Mouse (Mus musculus): Measurements from ENCODE around the gene Nrde2. TPM values are rescaled to one million over a fixed set of nuclear protein-coding genes. Genes with fewer than 3 reads are reported as not detected.

Gene Nrde2
- polyA plus RNA-seq, 1 experiment from 2014 or later = 10.6 TPM

GRCm38 (mm10) chr12:100142848-100143523 is 16.5 kb downstream of the Nrde2 start:
- DNase-seq (ENCODE audit: low spot score) (no peak), ATAC-seq (ENCODE audit: low read depth) (no peak)
- Histone ChIP-seq H3K36me3 (ENCODE audit: control insufficient read depth, insufficient read depth, low read length) (peaks cover 94% of the 10 kb centered on the region), H3K4me2 (ENCODE audit: low read depth, low read length) (no peak overlapping the region), H3K27me3 (replicated peaks; ENCODE audit: control insufficient read depth, insufficient read depth, low read length) (no peaks in the 10 kb centered on the region), H3K27ac (replicated peaks; ENCODE audit: low read depth, low read length) (no peak overlapping the region), H3K4me1 (ENCODE audit: control insufficient read depth, insufficient read depth, low read length) (no peaks in the 10 kb centered on the region), H3K9me3 (ENCODE audit: control insufficient read depth, low read length) (no peaks in the 10 kb centered on the region), H3K4me3 (ENCODE audit: low read depth, low read length) (no peak overlapping the region), H3K9ac (ENCODE audit: low read depth, low read length) (no peak overlapping the region)
- 91% methylated on average over 11 of the region's 11 CpGs for WGBS

- no peak overlapping the region for H3K27ac ChIP-seq (replicated peaks; ENCODE audit: low read depth, low read length)
- no peak overlapping the region for H3K4me3 ChIP-seq (ENCODE audit: low read depth, low read length)
- no peak overlapping the region for H3K4me2 ChIP-seq (ENCODE audit: low read depth, low read length)
- H3K36me3 ChIP-seq (ENCODE audit: control insufficient read depth, insufficient read depth, low read length) = peaks cover 88% of the 10 kb centered on the region
- DNase-seq (ENCODE audit: low spot score) = no peak
- H3K9ac ChIP-seq (ENCODE audit: low read depth, low read length) = no peak overlapping the region
- no peaks in the 10 kb centered on the region for H3K27me3 ChIP-seq (replicated peaks; ENCODE audit: control insufficient read depth, insufficient read depth, low read length)
- no peaks in the 10 kb centered on the region for H3K4me1 ChIP-seq (ENCODE audit: control insufficient read depth, insufficient read depth, low read length)
- 80% methylated on average over 3 of the region's 3 CpGs for WGBS
- no peak for ATAC-seq (ENCODE audit: low read depth)
- H3K9me3 ChIP-seq (ENCODE audit: control insufficient read depth, low read length) = no peaks in the 10 kb centered on the region
Measured at GRCm38 (mm10) chr12:100135117-100135516, 24.3 kb downstream of the Nrde2 start.

GRCm38 (mm10) chr12:100134395-100134936 is 25.0 kb downstream of the Nrde2 start:
- DNase-seq (ENCODE audit: low spot score) (no peak), ATAC-seq (ENCODE audit: low read depth) (no peak)
- no peaks in the 10 kb centered on the region for H3K4me1 ChIP-seq (ENCODE audit: control insufficient read depth, insufficient read depth, low read length)
- H3K27ac ChIP-seq (replicated peaks; ENCODE audit: low read depth, low read length) = no peak overlapping the region
- H3K36me3 ChIP-seq (ENCODE audit: control insufficient read depth, insufficient read depth, low read length) = peaks cover 88% of the 10 kb centered on the region
- no peaks in the 10 kb centered on the region for H3K27me3 ChIP-seq (replicated peaks; ENCODE audit: control insufficient read depth, insufficient read depth, low read length)
- no peak overlapping the region for H3K4me2 ChIP-seq (ENCODE audit: low read depth, low read length)
- no peak overlapping the region for H3K9ac ChIP-seq (ENCODE audit: low read depth, low read length)
- H3K4me3 ChIP-seq (ENCODE audit: low read depth, low read length) = no peak overlapping the region
- no peaks in the 10 kb centered on the region for H3K9me3 ChIP-seq (ENCODE audit: control insufficient read depth, low read length)
- 96% methylated on average over 11 of the region's 11 CpGs for WGBS

DNA sequence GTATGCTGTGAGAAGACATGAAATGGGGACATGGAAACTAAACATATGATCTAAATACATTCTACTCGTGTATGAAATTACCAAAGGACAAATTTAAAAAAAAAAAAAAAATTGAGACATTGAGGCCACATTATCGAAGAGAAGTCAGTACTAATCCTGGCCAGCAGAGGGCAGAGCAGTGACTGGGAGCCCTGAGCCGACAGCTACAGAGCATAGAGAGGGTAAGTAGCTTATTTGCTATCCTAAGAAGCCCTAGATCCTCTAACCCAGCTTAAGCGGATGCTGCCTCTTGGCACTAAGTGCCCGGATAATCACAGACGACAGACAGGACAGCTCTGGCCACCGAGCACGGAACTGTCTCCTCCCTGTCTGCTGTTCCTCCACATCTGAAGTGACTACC is 27.8 kb downstream of the Nrde2 start:
- no peaks in the 10 kb centered on the region for H3K9me3 ChIP-seq (ENCODE audit: control insufficient read depth, low read length)
- no peak overlapping the region for H3K4me2 ChIP-seq (ENCODE audit: low read depth, low read length)
- H3K27me3 ChIP-seq (replicated peaks; ENCODE audit: control insufficient read depth, insufficient read depth, low read length) = no peaks in the 10 kb centered on the region
- 48% methylated on average over 8 of the region's 8 CpGs for WGBS
- H3K27ac ChIP-seq (replicated peaks; ENCODE audit: low read depth, low read length) = no peak overlapping the region
- DNase-seq (ENCODE audit: low spot score) (peak; percentile 72), ATAC-seq (ENCODE audit: low read depth) (no peak)
- peaks cover 85% of the 10 kb centered on the region for H3K36me3 ChIP-seq (ENCODE audit: control insufficient read depth, insufficient read depth, low read length)
- H3K9ac ChIP-seq (ENCODE audit: low read depth, low read length) = no peak overlapping the region
- H3K4me1 ChIP-seq (ENCODE audit: control insufficient read depth, insufficient read depth, low read length) = no peaks in the 10 kb centered on the region
- H3K4me3 ChIP-seq (ENCODE audit: low read depth, low read length) = no peak overlapping the region

DNA sequence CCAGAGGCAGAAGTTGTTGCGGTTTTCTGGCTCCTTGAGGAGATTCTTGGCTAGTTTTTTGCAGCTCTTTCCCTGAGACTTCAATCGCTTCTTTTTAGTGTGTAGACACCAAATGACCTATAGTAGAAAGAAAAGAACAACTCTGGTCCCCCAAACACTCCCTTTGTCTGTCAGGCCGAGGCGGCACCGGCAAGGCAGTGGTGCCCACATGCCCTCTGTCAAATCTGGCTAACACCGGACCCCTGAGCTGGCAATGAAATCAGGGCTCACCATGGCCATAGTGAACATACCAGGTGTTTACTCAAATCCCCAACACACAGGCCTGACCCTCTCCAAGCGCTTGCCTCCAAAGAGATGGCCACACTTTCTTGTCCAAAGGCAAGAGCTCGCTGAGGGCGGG is 28.3 kb downstream of the Nrde2 start:
- H3K4me2 ChIP-seq (ENCODE audit: low read depth, low read length) = no peak overlapping the region
- no peak overlapping the region for H3K27ac ChIP-seq (replicated peaks; ENCODE audit: low read depth, low read length)
- H3K9ac ChIP-seq (ENCODE audit: low read depth, low read length) = no peak overlapping the region
- 94% methylated on average over 9 of the region's 9 CpGs for WGBS
- H3K27me3 ChIP-seq (replicated peaks; ENCODE audit: control insufficient read depth, insufficient read depth, low read length) = no peaks in the 10 kb centered on the region
- no peak for ATAC-seq (ENCODE audit: low read depth)
- peaks cover 85% of the 10 kb centered on the region for H3K36me3 ChIP-seq (ENCODE audit: control insufficient read depth, insufficient read depth, low read length)
- H3K4me3 ChIP-seq (ENCODE audit: low read depth, low read length) = no peak overlapping the region
- H3K9me3 ChIP-seq (ENCODE audit: control insufficient read depth, low read length) = no peaks in the 10 kb centered on the region
- no peak for DNase-seq (ENCODE audit: low spot score)
- H3K4me1 ChIP-seq (ENCODE audit: control insufficient read depth, insufficient read depth, low read length) = no peaks in the 10 kb centered on the region

DNA sequence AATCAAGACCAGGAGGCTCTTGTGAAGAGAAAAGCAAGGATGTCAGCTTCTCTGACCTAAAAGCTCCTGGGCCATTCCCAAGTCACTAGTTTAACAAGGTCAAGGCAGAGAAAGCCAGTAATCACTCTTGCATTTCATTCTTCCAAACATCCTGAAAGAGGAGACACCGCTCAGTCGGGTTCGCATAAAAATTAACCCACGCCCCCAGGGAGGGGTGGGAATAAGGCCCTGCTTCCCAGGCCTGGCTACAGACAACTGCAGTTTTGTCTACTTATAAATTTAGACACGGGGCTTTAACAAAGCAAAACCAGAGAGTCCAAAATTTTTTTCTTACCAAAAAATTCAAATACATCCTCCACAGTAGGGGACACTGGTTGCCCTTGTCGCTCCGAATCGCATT is 30.5 kb downstream of the Nrde2 start:
- no peaks in the 10 kb centered on the region for H3K4me1 ChIP-seq (ENCODE audit: control insufficient read depth, insufficient read depth, low read length)
- H3K4me3 ChIP-seq (ENCODE audit: low read depth, low read length) = no peak overlapping the region
- H3K27ac ChIP-seq (replicated peaks; ENCODE audit: low read depth, low read length) = no peak overlapping the region
- 66% methylated on average over 8 of the region's 8 CpGs for WGBS
- peaks cover 87% of the 10 kb centered on the region for H3K36me3 ChIP-seq (ENCODE audit: control insufficient read depth, insufficient read depth, low read length)
- H3K27me3 ChIP-seq (replicated peaks; ENCODE audit: control insufficient read depth, insufficient read depth, low read length) = no peaks in the 10 kb centered on the region
- no peak overlapping the region for H3K4me2 ChIP-seq (ENCODE audit: low read depth, low read length)
- H3K9me3 ChIP-seq (ENCODE audit: control insufficient read depth, low read length) = no peaks in the 10 kb centered on the region
- H3K9ac ChIP-seq (ENCODE audit: low read depth, low read length) = no peak overlapping the region
- DNase-seq (ENCODE audit: low spot score) (peak; percentile 27), ATAC-seq (ENCODE audit: low read depth) (no peak)

GRCm38 (mm10) chr12:100128522-100128921 is 30.9 kb downstream of the Nrde2 start:
- Histone ChIP-seq H3K27me3 (replicated peaks; ENCODE audit: control insufficient read depth, insufficient read depth, low read length) (no peaks in the 10 kb centered on the region), H3K4me1 (ENCODE audit: control insufficient read depth, insufficient read depth, low read length) (no peaks in the 10 kb centered on the region), H3K9ac (ENCODE audit: low read depth, low read length) (no peak overlapping the region), H3K9me3 (ENCODE audit: control insufficient read depth, low read length) (no peaks in the 10 kb centered on the region), H3K4me3 (ENCODE audit: low read depth, low read length) (no peak overlapping the region), H3K4me2 (ENCODE audit: low read depth, low read length) (no peak overlapping the region), H3K27ac (replicated peaks; ENCODE audit: low read depth, low read length) (no peak overlapping the region), H3K36me3 (ENCODE audit: control insufficient read depth, insufficient read depth, low read length) (peaks cover 87% of the 10 kb centered on the region)
- 71% methylated on average over 6 of the region's 6 CpGs for WGBS
- DNase-seq (ENCODE audit: low spot score) (no peak), ATAC-seq (ENCODE audit: low read depth) (no peak)

DNA sequence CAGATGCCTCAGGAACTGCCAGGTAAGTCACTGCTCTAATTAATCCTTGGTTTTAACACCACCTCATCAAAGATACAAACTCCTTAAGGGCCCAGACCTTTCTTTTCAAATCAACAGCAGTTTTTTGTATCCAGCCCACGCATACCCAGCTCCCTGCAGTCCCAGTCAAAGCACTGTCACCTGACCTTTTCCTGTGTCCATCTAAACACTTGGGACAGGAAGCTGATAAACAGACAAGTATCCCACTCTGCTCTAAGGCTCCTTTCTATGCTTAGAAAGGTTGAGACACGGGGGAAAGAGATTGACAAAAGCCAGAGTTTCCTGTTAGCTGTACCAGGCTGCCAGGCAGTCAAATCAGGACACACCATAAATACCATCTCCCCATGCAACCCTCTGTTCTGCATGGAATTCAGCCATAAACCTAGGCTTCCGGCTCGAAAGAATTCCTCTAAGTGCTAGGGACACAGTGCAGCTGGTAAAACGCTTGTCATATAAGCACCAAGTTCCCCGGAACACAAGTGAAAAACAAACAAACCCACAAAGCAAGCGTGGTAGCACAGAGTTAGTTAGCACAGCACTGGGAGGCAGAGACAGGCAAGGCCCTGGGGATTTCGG is 31.5 kb downstream of the Nrde2 start:
- DNase-seq (ENCODE audit: low spot score) (peak; percentile 22), ATAC-seq (ENCODE audit: low read depth) (no peak)
- Histone ChIP-seq H3K4me1 (ENCODE audit: control insufficient read depth, insufficient read depth, low read length) (no peaks in the 10 kb centered on the region), H3K9me3 (ENCODE audit: control insufficient read depth, low read length) (no peaks in the 10 kb centered on the region), H3K4me2 (ENCODE audit: low read depth, low read length) (no peak overlapping the region), H3K27ac (replicated peaks; ENCODE audit: low read depth, low read length) (no peak overlapping the region), H3K27me3 (replicated peaks; ENCODE audit: control insufficient read depth, insufficient read depth, low read length) (no peaks in the 10 kb centered on the region), H3K36me3 (ENCODE audit: control insufficient read depth, insufficient read depth, low read length) (peaks cover 87% of the 10 kb centered on the region), H3K4me3 (ENCODE audit: low read depth, low read length) (no peak overlapping the region), H3K9ac (ENCODE audit: low read depth, low read length) (no peak overlapping the region)
- WGBS = 66% methylated on average over 8 of the region's 8 CpGs
